Mouse (Mus musculus) testis, adult 2 months (tissue): Measurements from ENCODE around the gene Stard3nl. TPM values are rescaled to one million over a fixed set of nuclear protein-coding genes. Genes with fewer than 3 reads are reported as not detected.
A peak's percentile ranks its signal among the peaks of the same experiment; 100 is the strongest.

Source experiments
- H3K27ac ChIP-seq: fragments of 200-500 bp; 2 replicates; pipeline ENCODE4 v1.5.1; 2012; ENCODE audit warnings: low read depth, low read length; ENCODE audit not compliant: control insufficient read depth, insufficient read depth
- H3K27me3 ChIP-seq: fragments of 200-500 bp; 2 replicates; pipeline ENCODE4 v1.6.1; 2012; ENCODE audit warnings: mild to moderate bottlenecking, low read length, moderate library complexity; ENCODE audit not compliant: control insufficient read depth, insufficient read depth
- H3K36me3 ChIP-seq: fragments of 200-500 bp; 2 replicates; pipeline ENCODE4 v1.6.1; 2012; ENCODE audit warnings: mild to moderate bottlenecking, low read length; ENCODE audit not compliant: control insufficient read depth, insufficient read depth
- H3K4me1 ChIP-seq: fragments of 200-500 bp; 2 replicates; pipeline ENCODE4 v1.6.1; 2012; ENCODE audit warnings: low read length; ENCODE audit not compliant: control insufficient read depth, insufficient read depth
- H3K4me3 ChIP-seq: fragments of 200-500 bp; 2 replicates; pipeline ENCODE4 v1.5.1; 2012; ENCODE audit warnings: low read depth, mild to moderate bottlenecking, low read length, moderate library complexity, mixed read lengths; ENCODE audit not compliant: control insufficient read depth
- CTCF ChIP-seq: fragments of 200-500 bp; IDR thresholded peaks from 2 replicates; pipeline ENCODE4 v1.5.1; 2012; ENCODE audit warnings: low read depth, mild to moderate bottlenecking, inconsistent platforms, low read length, moderate library complexity; ENCODE audit not compliant: control insufficient read depth, insufficient read depth, insufficient replicate concordance
- POLR2A ChIP-seq: fragments of 200-500 bp; IDR thresholded peaks from 2 replicates; pipeline ENCODE4 v1.6.1; 2012; ENCODE audit warnings: low read depth, mild to moderate bottlenecking, inconsistent platforms, low read length, moderate library complexity; ENCODE audit not compliant: control insufficient read depth
- polyA plus RNA-seq: library from polyadenylated mRNA; depleted of rRNA; stranded (reverse); fragments of >200 nt; gene quantifications from 2 replicates; pipeline ENCODE4 v1.2.3, GENCODE M21; 2012

The Stard3nl gene
- polyA plus RNA-seq, 1 experiment = 11.7 TPM

- Histone ChIP-seq H3K36me3 (no peaks in the 10 kb centered on the region), H3K27me3 (no peaks in the 10 kb centered on the region)
- no peak for TF ChIP-seq POLR2A
- peak; percentile 57; the same call in 1 of the 2 replicates for TF ChIP-seq CTCF
These were observed 30.0 kb downstream of the Stard3nl start for GRCm38 (mm10) chr13:19365596-19365995.

GRCm38 (mm10) chr13:19364245-19364772 lies 31.3 kb downstream of the Stard3nl start:
- Histone ChIP-seq H3K27ac (no peak overlapping the region), H3K36me3 (no peaks in the 10 kb centered on the region), H3K27me3 (no peaks in the 10 kb centered on the region)

More at GRCm38 (mm10) chr13:19365596-19365995, 30.0 kb downstream of the Stard3nl start:
- no peak overlapping the region for H3K27ac ChIP-seq
- H3K4me1 ChIP-seq = no peaks in the 10 kb centered on the region
- no peak overlapping the region for H3K4me3 ChIP-seq

GRCm38 (mm10) chr13:19362358-19362757 lies 33.2 kb downstream of the Stard3nl start:
- H3K4me1 ChIP-seq = no peaks in the 10 kb centered on the region
- no peaks in the 10 kb centered on the region for H3K36me3 ChIP-seq
- peak; percentile 39; the same call in 1 of the 2 replicates for TF ChIP-seq CTCF
- TF ChIP-seq POLR2A = no peak
- H3K27me3 ChIP-seq = no peaks in the 10 kb centered on the region
- no peak overlapping the region for H3K4me3 ChIP-seq
- no peak overlapping the region for H3K27ac ChIP-seq

More at GRCm38 (mm10) chr13:19364245-19364772, 31.3 kb downstream of the Stard3nl start:
- H3K4me1 ChIP-seq = no peaks in the 10 kb centered on the region
- H3K4me3 ChIP-seq = no peak overlapping the region
- TF ChIP-seq CTCF (peak; percentile 21; the same call in 1 of the 2 replicates), POLR2A (no peak)

- Histone ChIP-seq H3K36me3 (no peaks in the 10 kb centered on the region), H3K4me3 (no peak overlapping the region), H3K4me1 (no peaks in the 10 kb centered on the region), H3K27ac (no peak overlapping the region), H3K27me3 (no peaks in the 10 kb centered on the region)
- TF ChIP-seq CTCF (no peak), POLR2A (no peak)
These were observed 37.6 kb downstream of the Stard3nl start for GRCm38 (mm10) chr13:19358027-19358426.

GRCm38 (mm10) chr13:19357301-19357700 lies 38.3 kb downstream of the Stard3nl start:
- no peaks in the 10 kb centered on the region for H3K36me3 ChIP-seq
- H3K27me3 ChIP-seq = no peaks in the 10 kb centered on the region
- H3K4me3 ChIP-seq = no peak overlapping the region
- H3K27ac ChIP-seq = no peak overlapping the region
- TF ChIP-seq POLR2A = no peak
- TF ChIP-seq CTCF = no peak
- no peaks in the 10 kb centered on the region for H3K4me1 ChIP-seq

- Histone ChIP-seq H3K4me1 (no peaks in the 10 kb centered on the region), H3K36me3 (no peaks in the 10 kb centered on the region), H3K27ac (no peak overlapping the region), H3K4me3 (no peak overlapping the region), H3K27me3 (no peaks in the 10 kb centered on the region)
- TF ChIP-seq POLR2A = no peak
- TF ChIP-seq CTCF = no peak
These were observed 38.9 kb downstream of the Stard3nl start for GRCm38 (mm10) chr13:19356720-19357119.

GRCm38 (mm10) chr13:19356120-19356519 lies 39.5 kb downstream of the Stard3nl start:
- Histone ChIP-seq H3K36me3 (no peaks in the 10 kb centered on the region), H3K27ac (no peak overlapping the region), H3K27me3 (no peaks in the 10 kb centered on the region), H3K4me1 (no peaks in the 10 kb centered on the region), H3K4me3 (no peak overlapping the region)
- no peak for TF ChIP-seq POLR2A
